Mouse (Mus musculus) effector memory CD4-positive, alpha-beta T cell, adult 7 months (primary cell): ENCODE measurements around the gene Scn4b. TPM values are rescaled to one million over a fixed set of nuclear protein-coding genes. Genes with fewer than 3 reads are reported as not detected.

ENCODE experiments used
- polyA plus RNA-seq: library from polyadenylated mRNA; unstranded; fragments of 100-300 nt; shearing (Covaris generic); gene quantifications from one replicate; pipeline ENCODE4 v1.2.1, GENCODE M21; 2017

Scn4b gene
- polyA plus RNA-seq: 0.32 TPM

DNA sequence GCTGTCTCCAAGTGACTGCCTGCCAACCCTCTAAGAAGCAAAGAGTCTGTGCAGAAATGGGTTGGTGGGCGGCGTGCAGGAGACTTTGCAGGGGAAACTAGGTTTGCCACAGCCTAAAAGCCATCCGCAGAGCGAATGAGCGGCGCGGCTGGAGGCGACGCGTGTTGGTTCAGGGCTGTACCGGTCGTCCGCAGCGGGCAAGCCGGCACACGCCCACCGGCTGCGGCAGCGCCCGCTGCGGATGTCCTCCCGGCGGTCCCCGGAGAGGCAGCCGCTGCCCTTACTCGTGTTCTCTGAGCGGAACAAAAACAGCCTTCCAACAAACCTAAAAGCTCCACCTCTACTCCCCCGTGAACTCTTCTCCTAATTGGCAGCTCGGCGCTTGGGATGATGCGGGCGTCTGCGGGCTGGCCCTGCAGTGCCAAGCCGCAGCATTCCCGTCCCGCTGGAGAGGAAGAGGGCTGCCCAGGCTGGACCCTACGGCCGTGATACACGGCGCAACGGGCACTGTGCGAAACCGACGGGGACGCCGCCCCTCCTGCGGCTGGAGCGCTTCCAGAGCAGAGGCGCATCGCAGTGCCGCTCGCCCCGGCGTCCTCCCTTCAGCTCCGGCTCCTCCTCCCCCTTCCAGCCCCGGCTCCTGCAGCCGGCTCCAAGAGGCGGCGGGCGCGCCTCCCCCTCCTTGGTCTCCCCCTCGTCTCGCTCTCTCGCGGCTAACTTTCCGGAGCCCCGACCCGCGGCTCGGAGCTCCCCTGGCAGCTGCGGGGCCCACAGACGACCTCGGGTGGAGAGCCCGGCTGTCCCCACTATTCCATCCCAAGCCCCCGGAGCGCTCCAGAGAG, at the start of gene Scn4b:
Gene Scn4b (plus strand): TSS at position 205 of the 842 bp plus-strand sequence.

DNA sequence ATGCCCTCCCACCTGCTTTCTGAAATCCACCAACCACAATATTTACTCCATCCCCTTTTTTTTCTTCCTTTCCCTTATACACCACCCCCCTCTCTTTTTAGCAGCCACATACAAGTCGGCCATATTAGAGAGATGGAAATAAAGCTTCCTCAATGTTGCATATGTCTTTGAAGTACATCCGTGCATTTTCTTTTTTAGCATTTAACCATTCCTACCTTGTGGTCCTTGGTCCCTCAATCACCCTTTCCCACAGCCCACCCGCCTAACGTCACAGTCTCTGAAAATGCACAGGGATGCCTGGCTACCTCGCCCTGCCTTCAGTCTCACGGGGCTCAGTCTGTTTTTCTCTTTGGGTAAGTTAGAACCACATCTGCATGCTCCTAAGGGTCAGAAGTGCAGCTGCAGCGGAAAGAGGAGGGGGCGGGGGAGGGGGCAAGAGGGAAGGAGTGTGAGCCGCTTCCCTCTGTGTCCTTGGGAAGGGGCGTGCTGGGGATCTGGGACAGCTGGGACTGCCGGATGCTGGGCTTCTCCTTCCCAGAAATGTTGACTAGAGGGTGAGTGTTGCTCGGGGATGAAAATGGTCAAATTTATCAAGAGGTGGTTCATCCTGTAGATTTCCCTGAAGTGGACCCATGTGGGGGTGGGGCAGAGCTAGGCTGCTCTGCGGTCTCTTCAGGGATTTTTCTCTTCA, 20.3 kb upstream of the Scn4b start, which contains the start of gene Scn2b:
Gene Scn2b (plus strand): TSS at position 42 of the 691 bp plus-strand sequence.

GRCm38 (mm10) chr9:45181770-45182169, 43.6 kb downstream of the Scn4b start, which contains the start of gene BC049352:
BC049352 (plus strand) TSS chr9:45182007.

Other genes starting within 250 kb of the Scn4b start
- 258 TPM for gene Atp5l, start 217.7 kb upstream of the Scn4b start, polyA plus RNA-seq
- gene Ube4a, start 172.8 kb upstream of the Scn4b start, polyA plus RNA-seq: 37.5 TPM
- 696 TPM for gene Cd3g, start 158.0 kb upstream of the Scn4b start, polyA plus RNA-seq
- gene Cd3d, start 156.6 kb upstream of the Scn4b start, polyA plus RNA-seq: 496 TPM
- gene Cd3e, start 128.8 kb upstream of the Scn4b start, polyA plus RNA-seq: 852 TPM
- not detected for gene Mpzl2, start 98.6 kb upstream of the Scn4b start, polyA plus RNA-seq
- 38.9 TPM for gene Mpzl3, start 83.2 kb upstream of the Scn4b start, polyA plus RNA-seq
- gene Jaml, start 59.2 kb upstream of the Scn4b start, polyA plus RNA-seq: 19.8 TPM
- 0.28 TPM for gene Scn2b, start 20.6 kb upstream of the Scn4b start, polyA plus RNA-seq
- 0.35 TPM for gene BC049352, start 43.6 kb downstream of the Scn4b start, polyA plus RNA-seq
- gene Tmprss4, start 65.7 kb downstream of the Scn4b start, polyA plus RNA-seq: not detected
- gene Il10ra, start 130.8 kb downstream of the Scn4b start, polyA plus RNA-seq: 29.7 TPM
- 0.16 TPM for gene Tmprss13, start 180.7 kb downstream of the Scn4b start, polyA plus RNA-seq
- gene Fxyd6, start 231.8 kb downstream of the Scn4b start, polyA plus RNA-seq: not detected